Mouse (Mus musculus): ENCODE results near the gene Gdf9.

- TF ChIP-seq CTCF (IDR thresholded peaks at IDR 0.05; ENCODE audit: extremely low read depth, insufficient read depth, low read length), result no peak
- no peak for TF ChIP-seq POLR2A (IDR thresholded peaks at IDR 0.05; ENCODE audit: extremely low read depth, insufficient read depth, low read length)
Observed at GRCm38 (mm10) chr11:53423036-53423435, 7.8 kb upstream of the Gdf9 start, which contains the start of gene Leap2.
